Mouse (Mus musculus): Measurements from ENCODE around the gene Arntl.
"Not testable (repeated sequence)": the region's sequence is repeated elsewhere in the genome, so short reads cannot be mapped to it uniquely, and the experiment has no call there.

Arntl gene

DNA sequence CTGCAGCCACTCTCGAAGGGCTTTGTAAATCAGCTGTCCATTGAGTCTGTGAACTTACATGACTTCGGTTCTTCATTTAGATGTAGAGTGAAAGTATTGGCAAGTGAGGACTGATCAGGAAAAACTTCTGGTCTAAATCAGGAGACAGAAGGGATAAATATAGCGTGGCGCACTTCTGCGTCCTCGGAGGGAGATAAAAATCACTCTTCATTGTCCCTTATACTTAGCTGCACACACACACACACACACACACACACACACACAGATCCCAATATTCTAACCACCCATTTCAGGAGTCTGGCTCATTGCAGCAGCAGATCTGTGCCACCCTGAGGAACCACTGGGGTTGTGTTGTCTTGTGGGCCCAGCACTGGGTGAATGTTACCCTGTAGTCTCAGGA lies 44.3 kb downstream of the Arntl start:
- DNase-seq, result no peak

DNA sequence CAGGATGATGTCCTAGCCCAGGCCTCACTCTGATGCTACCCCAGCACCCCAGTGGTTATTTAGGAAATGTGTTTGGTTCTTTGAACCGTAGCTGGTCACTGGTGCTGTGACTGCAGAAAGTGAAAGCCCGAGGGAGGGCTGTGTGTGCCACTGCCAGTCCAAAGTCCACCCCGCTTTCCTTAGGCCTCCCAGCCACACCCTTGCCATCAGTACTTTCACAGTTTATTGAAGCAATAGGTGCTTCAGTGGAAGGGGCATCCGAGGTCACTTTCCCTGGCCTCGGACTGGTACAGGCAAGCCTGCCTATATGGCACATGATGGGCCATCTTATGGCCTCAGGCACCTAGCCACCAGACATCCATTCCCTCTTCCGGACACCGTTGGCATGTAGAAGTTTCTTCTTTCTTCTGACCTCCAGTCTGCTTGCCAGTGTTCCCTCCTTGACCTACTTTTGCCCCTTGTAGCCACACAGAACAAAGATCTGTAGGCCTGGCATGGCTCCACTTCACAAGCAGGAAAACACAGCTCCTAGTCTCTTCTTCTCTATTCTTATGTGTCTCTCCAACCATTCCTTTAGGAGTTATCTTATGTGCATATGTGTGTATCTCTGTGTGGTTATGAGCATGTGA lies 46.6 kb downstream of the Arntl start:
- peak; percentile 35 to 65 for DNase-seq

- DNase-seq, result peak; percentile 64 to 67
Observed at GRCm38 (mm10) chr7:113256046-113256445, 48.8 kb downstream of the Arntl start.

DNA sequence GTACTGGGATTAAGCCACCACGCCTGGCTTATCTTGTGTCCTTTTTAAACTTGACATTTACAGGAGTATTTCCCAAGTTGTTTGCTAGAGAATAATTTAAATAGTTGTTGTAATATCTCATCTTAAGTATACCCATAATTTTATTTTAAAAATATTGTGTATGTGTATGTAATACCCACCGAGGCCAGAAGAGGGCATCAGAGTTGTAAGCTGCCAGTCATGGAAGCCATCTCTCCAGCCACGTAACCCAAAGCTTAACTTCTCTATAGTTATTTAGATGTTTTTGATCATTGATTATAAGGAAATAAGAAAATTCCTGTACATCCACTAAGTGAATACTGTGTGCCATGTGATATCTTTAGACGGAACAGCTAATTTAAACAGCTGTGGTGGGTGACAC lies 51.2 kb downstream of the Arntl start:
- no peak for DNase-seq

GRCm38 (mm10) chr7:113260321-113261167 lies 53.3 kb downstream of the Arntl start:
- DNase-seq, result peak; percentile 56 to 75

- DNase-seq, result no peak
Observed at GRCm38 (mm10) chr7:113261690-113262089, 54.4 kb downstream of the Arntl start.

DNA sequence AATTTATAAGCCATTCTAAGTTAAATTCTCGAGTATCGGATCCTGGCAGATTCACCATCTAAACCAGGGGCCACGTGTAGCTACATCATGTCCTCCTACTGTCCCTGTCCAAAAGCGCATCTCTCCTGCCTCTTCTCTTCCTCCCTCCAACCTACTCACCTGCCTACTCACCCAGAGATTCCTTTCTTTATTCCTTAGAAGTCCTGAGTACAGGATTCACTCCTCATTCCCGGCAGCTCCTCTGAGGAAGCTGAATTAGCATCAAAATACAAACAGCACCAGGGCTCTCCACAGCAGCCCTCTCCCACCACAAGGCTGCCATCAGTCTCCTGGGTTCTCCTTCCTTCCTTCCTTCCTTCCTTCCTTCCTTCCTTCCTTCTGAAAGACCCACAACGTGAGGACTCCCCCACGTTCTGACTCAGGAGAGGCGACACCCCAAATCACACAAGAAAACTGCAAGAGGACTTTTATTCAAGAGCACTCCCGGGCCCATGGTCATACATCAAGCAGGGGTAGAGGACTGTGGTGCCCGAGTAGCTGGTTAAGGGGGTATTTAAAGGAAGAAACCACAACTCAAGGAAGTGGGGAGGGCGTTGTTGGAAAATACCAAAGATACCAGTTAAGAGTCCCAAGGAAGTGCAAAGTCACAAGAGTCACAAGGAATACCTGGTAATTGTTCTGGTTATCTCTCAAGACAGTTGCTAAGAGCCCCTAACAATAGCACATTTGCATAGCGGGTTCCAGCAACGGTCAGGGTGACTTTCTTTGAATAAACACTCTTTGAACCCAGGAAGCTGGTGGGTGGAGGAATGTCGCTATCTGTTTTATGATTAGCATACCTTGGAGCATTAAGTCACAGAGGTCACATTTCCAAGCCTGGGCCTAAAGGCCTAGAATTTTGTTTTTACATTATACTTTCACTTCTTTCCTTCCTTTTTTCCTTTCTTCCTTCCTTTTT lies 55.5 kb downstream of the Arntl start:
- not testable (repeated sequence) for DNase-seq

DNA sequence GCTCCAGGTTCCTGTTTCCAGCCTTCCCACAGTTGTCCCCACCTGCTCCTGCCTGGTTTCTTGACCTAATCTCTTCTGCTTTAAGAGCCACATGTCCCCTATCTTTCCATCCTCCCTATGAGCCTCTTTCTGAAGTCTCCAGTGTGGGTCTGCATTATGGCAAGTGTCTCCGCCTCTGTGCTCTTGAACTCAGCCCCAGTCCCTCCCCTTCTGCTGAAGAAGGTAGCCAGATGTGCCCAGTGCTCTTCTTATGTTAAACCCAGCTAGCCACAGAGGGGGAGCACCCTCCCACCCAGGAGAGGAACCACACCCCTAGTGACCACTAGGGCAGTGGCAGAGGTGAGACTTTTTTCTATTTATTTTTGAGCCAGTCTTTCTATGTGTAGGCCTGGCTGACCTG lies 56.7 kb downstream of the Arntl start:
- no peak for DNase-seq

GRCm38 (mm10) chr7:113268287-113268686 lies 61.0 kb downstream of the Arntl start:
- peak; percentile 82 to 83 for DNase-seq

DNA sequence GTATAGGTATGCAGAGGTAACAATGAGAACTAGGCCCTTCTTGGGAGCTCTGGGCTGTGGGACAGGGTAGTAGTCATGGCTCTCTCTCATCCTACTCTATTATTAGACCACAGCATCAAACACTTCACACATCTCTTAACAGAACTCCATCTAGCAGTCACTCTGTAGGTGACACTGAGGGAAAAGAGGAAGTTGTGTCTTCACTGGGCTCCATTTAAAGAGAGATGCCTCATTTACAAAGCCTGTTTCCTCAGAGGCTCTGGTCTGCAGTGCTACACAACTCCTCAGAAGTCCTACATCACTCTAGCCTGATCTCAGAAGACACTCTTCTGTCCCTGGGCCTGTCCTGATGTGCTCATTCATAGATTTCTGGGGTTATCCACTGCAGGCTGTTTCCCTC lies 61.8 kb downstream of the Arntl start:
- DNase-seq, result no peak

DNA sequence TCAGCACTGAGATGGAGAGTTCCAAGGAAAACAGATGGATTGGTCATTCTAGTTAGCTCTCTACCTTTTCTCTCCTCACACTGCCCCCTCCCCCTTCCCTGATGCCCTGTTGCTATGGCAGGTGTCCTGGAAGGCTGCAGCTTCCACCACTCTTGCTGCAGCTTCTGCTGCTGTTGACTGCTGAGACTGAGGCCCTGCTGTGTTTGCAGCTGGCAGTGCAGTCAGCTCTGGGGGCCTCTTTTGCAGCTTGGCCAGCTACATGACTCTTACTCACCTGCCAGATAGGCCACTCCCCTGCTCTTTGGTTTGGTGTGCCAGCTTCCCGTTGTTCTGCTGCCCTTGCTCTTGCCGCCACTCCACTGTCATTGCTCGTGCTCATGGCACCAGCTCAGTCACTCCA lies 62.7 kb downstream of the Arntl start:
- DNase-seq, result no peak

- DNase-seq, result peak; percentile 54 to 61
Observed at GRCm38 (mm10) chr7:113270551-113270950, 63.3 kb downstream of the Arntl start.

DNA sequence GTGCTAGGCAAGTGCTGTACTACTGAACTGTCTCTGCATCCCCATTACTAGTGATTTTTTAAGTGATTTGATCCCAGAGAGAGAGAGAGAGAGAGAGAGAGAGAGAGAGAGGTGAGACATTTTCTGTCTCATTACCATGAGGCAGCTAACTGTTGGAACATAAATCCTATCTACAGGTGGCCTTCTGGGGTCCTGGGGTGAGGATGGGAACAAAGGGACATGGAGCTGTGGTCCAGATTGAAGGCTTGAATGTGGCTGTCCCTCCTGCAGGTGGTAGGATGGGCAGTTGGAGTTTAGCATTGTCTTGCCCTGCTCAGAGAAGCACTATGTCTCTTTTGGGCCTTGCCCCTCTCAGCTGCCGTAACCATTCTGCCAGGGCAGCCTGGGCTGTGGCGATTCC lies 63.7 kb downstream of the Arntl start:
- no peak for DNase-seq

GRCm38 (mm10) chr7:113272338-113272997 lies 65.2 kb downstream of the Arntl start:
- DNase-seq, result no peak

GRCm38 (mm10) chr7:113277245-113277644 lies 70.0 kb downstream of the Arntl start:
- DNase-seq, result no peak

DNA sequence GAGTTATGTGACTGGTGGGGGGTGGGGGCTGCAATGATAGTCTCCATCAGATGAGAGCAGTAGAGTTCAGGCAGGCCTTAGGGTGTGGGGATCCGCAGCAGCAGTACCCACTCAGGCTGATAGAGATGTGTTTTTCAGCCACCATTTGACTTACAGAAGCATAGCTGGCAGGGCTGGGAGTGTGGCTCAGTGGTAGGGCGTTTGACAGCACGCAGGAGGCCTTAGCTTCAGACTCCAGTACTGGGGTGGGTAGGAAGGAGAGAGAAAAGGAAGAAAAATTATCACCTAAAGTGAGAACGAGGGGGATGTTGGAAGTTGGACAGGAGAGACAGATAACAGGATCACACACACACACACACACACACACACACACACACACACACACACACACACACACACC lies 71.2 kb downstream of the Arntl start:
- DNase-seq, result no peak

DNA sequence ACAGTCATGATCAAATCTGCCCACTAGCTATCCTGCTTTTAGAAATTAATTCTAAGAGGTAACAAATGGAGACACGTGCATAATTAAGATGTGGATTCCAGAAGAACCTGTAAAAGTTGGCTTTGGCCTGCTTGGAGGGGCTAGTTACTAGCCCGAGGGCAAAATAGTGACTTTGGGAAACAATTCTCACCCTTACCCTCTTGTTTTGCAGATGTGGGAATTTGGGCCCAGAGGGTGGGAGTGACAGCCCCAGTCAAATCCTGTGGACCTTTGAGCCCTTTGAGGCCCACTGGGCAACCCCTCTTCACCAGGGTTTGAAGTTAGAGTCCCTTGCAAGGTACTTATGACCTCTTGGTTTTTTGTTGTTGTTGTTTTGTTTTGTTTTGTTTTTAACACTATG lies 72.0 kb downstream of the Arntl start:
- DNase-seq, result no peak

DNA sequence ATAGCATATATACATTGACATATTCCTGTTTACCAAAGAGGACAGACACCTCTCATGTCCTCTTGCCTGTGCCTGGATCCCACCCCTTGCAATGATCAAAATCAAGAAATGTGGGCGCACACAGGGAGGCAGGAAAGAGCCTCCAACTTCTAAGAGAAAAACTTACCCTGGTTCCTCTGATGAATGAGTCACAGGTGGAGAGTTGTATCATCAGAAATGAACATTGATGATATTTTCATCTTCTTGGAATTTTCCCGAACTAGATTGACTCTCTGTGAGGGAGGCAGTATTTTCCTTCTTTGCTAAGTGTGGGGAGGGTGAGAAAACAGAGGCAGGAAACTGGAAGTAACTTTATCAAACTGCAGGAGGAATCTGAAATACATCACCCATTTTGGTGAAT lies 78.1 kb downstream of the Arntl start:
- DNase-seq, result no peak

GRCm38 (mm10) chr7:113289211-113289610 lies 81.9 kb downstream of the Arntl start:
- DNase-seq, result no peak

DNA sequence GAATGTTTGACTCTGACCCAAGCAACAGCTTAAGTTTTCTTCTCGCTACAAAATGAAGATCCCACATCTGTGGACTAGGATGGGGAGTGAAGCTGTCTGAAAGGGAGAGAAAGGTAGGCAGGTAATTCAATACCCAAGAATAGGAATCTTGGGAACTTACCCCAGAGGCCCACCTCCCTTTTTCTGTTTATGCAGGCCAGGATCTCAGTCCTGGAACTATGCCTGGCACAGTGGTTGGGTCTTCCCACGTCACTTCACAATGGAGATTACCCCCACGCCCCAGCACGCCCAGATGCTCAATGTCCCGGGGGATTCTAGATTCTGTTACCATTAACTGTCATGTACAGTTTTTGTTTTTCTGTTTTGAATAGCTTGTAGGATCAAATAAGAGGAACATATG lies 84.5 kb downstream of the Arntl start:
- no peak for DNase-seq

DNA sequence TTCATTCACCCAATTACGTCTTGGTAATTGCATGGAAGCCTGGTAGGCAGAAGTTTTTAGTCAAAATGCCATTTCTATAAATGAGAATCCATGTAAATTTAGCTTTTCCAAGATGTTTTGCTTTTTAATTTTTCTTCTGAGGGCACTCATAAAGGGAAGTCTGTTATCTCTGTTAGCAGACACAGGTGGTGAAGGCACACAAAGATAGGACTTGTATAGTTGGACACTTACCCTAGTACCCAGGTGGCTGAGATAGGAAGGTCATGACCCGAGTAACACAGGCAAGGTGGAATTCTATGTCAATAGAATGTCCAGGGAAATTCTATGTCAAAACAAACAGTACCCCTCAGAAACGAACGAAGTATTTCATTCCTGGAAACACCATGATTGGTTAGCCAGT lies 84.9 kb downstream of the Arntl start:
- DNase-seq, result no peak

DNA sequence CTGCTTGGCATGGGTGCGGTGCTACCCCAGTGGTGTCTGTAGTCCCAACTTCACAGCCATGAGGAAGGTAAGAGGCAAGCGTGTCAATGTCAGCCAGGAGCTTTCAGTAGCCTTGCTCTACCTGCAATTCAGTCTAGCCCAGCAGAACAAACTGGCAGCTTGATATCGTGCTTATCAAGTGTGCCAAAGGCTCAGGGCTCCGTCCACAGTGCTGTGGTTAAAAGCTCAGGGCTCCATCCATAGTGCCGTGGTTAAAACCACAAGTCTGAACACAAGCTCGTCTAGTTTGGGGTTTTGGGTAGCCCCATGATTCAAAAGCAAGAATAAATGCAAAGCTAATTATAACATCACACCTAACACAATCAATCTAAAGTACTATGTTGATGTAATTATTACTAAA lies 87.3 kb downstream of the Arntl start:
- no peak for DNase-seq
